Mouse (Mus musculus): ENCODE data around the gene Cyp2w1.

DNA sequence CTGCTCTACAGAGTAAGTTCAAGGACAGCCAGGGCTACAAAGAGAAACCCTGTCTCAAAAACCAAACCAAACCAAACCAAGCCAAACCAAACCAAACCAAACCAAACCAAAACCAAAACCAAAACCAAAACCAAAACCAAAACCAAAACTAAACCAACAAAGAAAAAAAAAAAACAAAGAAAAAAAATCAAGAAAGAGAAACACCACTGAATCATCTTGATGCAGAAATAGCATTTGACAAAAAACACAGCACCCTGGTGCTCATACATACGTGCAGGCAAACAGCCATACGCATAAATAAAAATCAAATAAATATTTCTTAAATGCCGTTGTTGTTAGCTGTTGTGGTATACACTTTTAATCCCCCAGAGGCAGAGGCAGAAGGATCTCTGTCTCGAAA lies 41.9 kb upstream of the Cyp2w1 start:
- TF ChIP-seq CTCF (IDR thresholded peaks at IDR 0.05; ENCODE audit: insufficient read depth, low read length) (no peak), POLR2A (IDR thresholded peaks at IDR 0.05; ENCODE audit: borderline replicate concordance, extremely low read depth, low read depth, low read length) (no peak)

Data from lung, adult 2 months (tissue).